Mouse (Mus musculus): ENCODE data around the gene Rps23. TPM values are rescaled to one million over a fixed set of nuclear protein-coding genes. Genes with fewer than 3 reads are reported as not detected.

Rps23 gene
- polyA plus RNA-seq (2015; fragmentation: Nextera tagmentation; extraction: Ambion mirVana): 84.9 and 126 TPM in 2 replicates

- H3K9ac ChIP-seq (ENCODE audit: low read depth, low read length): peak within 1 kb of the TSS; percentile 95
- WGBS (ENCODE audit: insufficient replicate concordance): under 1% methylated on average over 57 of the region's 57 CpGs
- H3K4me1 ChIP-seq (ENCODE audit: control insufficient read depth, low read depth, low read length): peaks cover 14% of the 10 kb centered on the region
- H3K4me3 ChIP-seq (ENCODE audit: low read depth, low read length): peak within 1 kb of the TSS; percentile 97
- peak; percentile 97 for ATAC-seq (ENCODE audit: low read depth)
- H3K27ac ChIP-seq (ENCODE audit: low read length): peak within 1 kb of the TSS; percentile 85
- H3K27me3 ChIP-seq (ENCODE audit: control insufficient read depth, insufficient read depth, low read depth, low read length): no peaks in the 10 kb centered on the region
- H3K36me3 ChIP-seq (ENCODE audit: control insufficient read depth, insufficient read depth): peaks cover 19% of the 10 kb centered on the region
- H3K9me3 ChIP-seq (replicated peaks; ENCODE audit: control insufficient read depth, low read length): no peaks in the 10 kb centered on the region
- H3K4me2 ChIP-seq (ENCODE audit: low read depth, low read length): peak within 1 kb of the TSS; percentile 75
Measured at GRCm38 (mm10) chr13:90922751-90923612, at the start of gene Rps23. Gene Rps23, plus strand, starts transcription at chr13:90922958.

- Histone ChIP-seq H3K27me3 (ENCODE audit: control insufficient read depth, insufficient read depth, low read depth, low read length) (no peaks in the 10 kb centered on the region), H3K9ac (ENCODE audit: low read depth, low read length) (no peak overlapping the region), H3K4me2 (ENCODE audit: low read depth, low read length) (no peak overlapping the region), H3K27ac (ENCODE audit: low read length) (no peak overlapping the region), H3K4me3 (ENCODE audit: low read depth, low read length) (no peak overlapping the region), H3K36me3 (ENCODE audit: control insufficient read depth, insufficient read depth) (no peaks in the 10 kb centered on the region), H3K9me3 (replicated peaks; ENCODE audit: control insufficient read depth, low read length) (no peaks in the 10 kb centered on the region), H3K4me1 (ENCODE audit: control insufficient read depth, low read depth, low read length) (peaks cover 6% of the 10 kb centered on the region)
- 39% methylated on average over 1 of the region's 1 CpGs for WGBS (ENCODE audit: insufficient replicate concordance)
- ATAC-seq (ENCODE audit: low read depth): no peak
Measured at GRCm38 (mm10) chr13:90881727-90882429, 40.9 kb upstream of the Rps23 start.

GRCm38 (mm10) chr13:90885856-90886532 is 36.8 kb upstream of the Rps23 start:
- Histone ChIP-seq H3K27me3 (ENCODE audit: control insufficient read depth, insufficient read depth, low read depth, low read length) (no peaks in the 10 kb centered on the region), H3K4me1 (ENCODE audit: control insufficient read depth, low read depth, low read length) (peaks cover 6% of the 10 kb centered on the region), H3K4me2 (ENCODE audit: low read depth, low read length) (peak overlapping the region; percentile 68), H3K36me3 (ENCODE audit: control insufficient read depth, insufficient read depth) (no peaks in the 10 kb centered on the region), H3K4me3 (ENCODE audit: low read depth, low read length) (peak overlapping the region; percentile 54), H3K9me3 (replicated peaks; ENCODE audit: control insufficient read depth, low read length) (no peaks in the 10 kb centered on the region), H3K27ac (ENCODE audit: low read length) (no peak overlapping the region), H3K9ac (ENCODE audit: low read depth, low read length) (peak overlapping the region; percentile 19; the same call in 1 of the 2 replicates)
- WGBS (ENCODE audit: insufficient replicate concordance): 33% methylated on average over 13 of the region's 13 CpGs
- peak; percentile 33 for ATAC-seq (ENCODE audit: low read depth)

- peak overlapping the region; percentile 19; the same call in 1 of the 2 replicates for H3K9ac ChIP-seq (ENCODE audit: low read depth, low read length)
- under 1% methylated on average over 18 of the region's 18 CpGs for WGBS (ENCODE audit: insufficient replicate concordance)
- no peak overlapping the region for H3K27ac ChIP-seq (ENCODE audit: low read length)
Measured at GRCm38 (mm10) chr13:90886568-90886983, 36.2 kb upstream of the Rps23 start.

GRCm38 (mm10) chr13:90890111-90890510 is 32.6 kb upstream of the Rps23 start:
- 31% methylated on average over 5 of the region's 5 CpGs for WGBS (ENCODE audit: insufficient replicate concordance)
- Histone ChIP-seq H3K4me3 (ENCODE audit: low read depth, low read length) (no peak overlapping the region), H3K27ac (ENCODE audit: low read length) (peak overlapping the region; percentile 57), H3K9ac (ENCODE audit: low read depth, low read length) (no peak overlapping the region), H3K27me3 (ENCODE audit: control insufficient read depth, insufficient read depth, low read depth, low read length) (no peaks in the 10 kb centered on the region), H3K4me1 (ENCODE audit: control insufficient read depth, low read depth, low read length) (peaks cover 6% of the 10 kb centered on the region), H3K36me3 (ENCODE audit: control insufficient read depth, insufficient read depth) (no peaks in the 10 kb centered on the region), H3K9me3 (replicated peaks; ENCODE audit: control insufficient read depth, low read length) (no peaks in the 10 kb centered on the region), H3K4me2 (ENCODE audit: low read depth, low read length) (no peak overlapping the region; the same call in 1 of the 2 replicates)
- ATAC-seq (ENCODE audit: low read depth): peak; percentile 85

More at GRCm38 (mm10) chr13:90886568-90886983, 36.2 kb upstream of the Rps23 start:
- no peaks in the 10 kb centered on the region for H3K36me3 ChIP-seq (ENCODE audit: control insufficient read depth, insufficient read depth)
- H3K4me1 ChIP-seq (ENCODE audit: control insufficient read depth, low read depth, low read length): peaks cover 6% of the 10 kb centered on the region
- no peaks in the 10 kb centered on the region for H3K27me3 ChIP-seq (ENCODE audit: control insufficient read depth, insufficient read depth, low read depth, low read length)
- peak; percentile 39 for ATAC-seq (ENCODE audit: low read depth)
- no peaks in the 10 kb centered on the region for H3K9me3 ChIP-seq (replicated peaks; ENCODE audit: control insufficient read depth, low read length)
- H3K4me2 ChIP-seq (ENCODE audit: low read depth, low read length): peak overlapping the region; percentile 68
- peak overlapping the region; percentile 54 for H3K4me3 ChIP-seq (ENCODE audit: low read depth, low read length)

- Histone ChIP-seq H3K4me2 (ENCODE audit: low read depth, low read length) (no peak overlapping the region), H3K9ac (ENCODE audit: low read depth, low read length) (no peak overlapping the region), H3K27ac (ENCODE audit: low read length) (no peak overlapping the region), H3K4me1 (ENCODE audit: control insufficient read depth, low read depth, low read length) (no peaks in the 10 kb centered on the region; the same call in 1 of the 2 replicates), H3K36me3 (ENCODE audit: control insufficient read depth, insufficient read depth) (no peaks in the 10 kb centered on the region), H3K4me3 (ENCODE audit: low read depth, low read length) (no peak overlapping the region), H3K9me3 (replicated peaks; ENCODE audit: control insufficient read depth, low read length) (no peaks in the 10 kb centered on the region), H3K27me3 (ENCODE audit: control insufficient read depth, insufficient read depth, low read depth, low read length) (no peaks in the 10 kb centered on the region)
- no peak for ATAC-seq (ENCODE audit: low read depth)
- WGBS (ENCODE audit: insufficient replicate concordance): 80% methylated on average over 4 of the region's 4 CpGs
Measured at GRCm38 (mm10) chr13:90894819-90895218, 27.9 kb upstream of the Rps23 start.

GRCm38 (mm10) chr13:90896098-90896497 is 26.7 kb upstream of the Rps23 start:
- H3K27me3 ChIP-seq (ENCODE audit: control insufficient read depth, insufficient read depth, low read depth, low read length): no peaks in the 10 kb centered on the region
- ATAC-seq (ENCODE audit: low read depth): no peak
- H3K36me3 ChIP-seq (ENCODE audit: control insufficient read depth, insufficient read depth): no peaks in the 10 kb centered on the region
- H3K9me3 ChIP-seq (replicated peaks; ENCODE audit: control insufficient read depth, low read length): no peaks in the 10 kb centered on the region
- H3K9ac ChIP-seq (ENCODE audit: low read depth, low read length): no peak overlapping the region
- H3K4me1 ChIP-seq (ENCODE audit: control insufficient read depth, low read depth, low read length): no peaks in the 10 kb centered on the region
- no peak overlapping the region for H3K4me2 ChIP-seq (ENCODE audit: low read depth, low read length)
- no peak overlapping the region for H3K4me3 ChIP-seq (ENCODE audit: low read depth, low read length)
- 41% methylated on average over 2 of the region's 2 CpGs for WGBS (ENCODE audit: insufficient replicate concordance)
- H3K27ac ChIP-seq (ENCODE audit: low read length): no peak overlapping the region

GRCm38 (mm10) chr13:90896821-90897220 is 25.9 kb upstream of the Rps23 start:
- H3K27me3 ChIP-seq (ENCODE audit: control insufficient read depth, insufficient read depth, low read depth, low read length): no peaks in the 10 kb centered on the region
- H3K4me2 ChIP-seq (ENCODE audit: low read depth, low read length): no peak overlapping the region
- no peak for ATAC-seq (ENCODE audit: low read depth)
- 76% methylated on average over 12 of the region's 12 CpGs for WGBS (ENCODE audit: insufficient replicate concordance)
- H3K4me1 ChIP-seq (ENCODE audit: control insufficient read depth, low read depth, low read length): no peaks in the 10 kb centered on the region
- no peak overlapping the region for H3K9ac ChIP-seq (ENCODE audit: low read depth, low read length)
- H3K27ac ChIP-seq (ENCODE audit: low read length): no peak overlapping the region
- no peaks in the 10 kb centered on the region for H3K9me3 ChIP-seq (replicated peaks; ENCODE audit: control insufficient read depth, low read length)
- no peaks in the 10 kb centered on the region for H3K36me3 ChIP-seq (ENCODE audit: control insufficient read depth, insufficient read depth)
- H3K4me3 ChIP-seq (ENCODE audit: low read depth, low read length): no peak overlapping the region

All from liver, embryonic 16.5 days (tissue).